Mouse (Mus musculus) heart, postnatal 0 days (tissue): ENCODE results near the gene Cct3.

Experiments used
- CTCF ChIP-seq: IDR thresholded peaks from 2 replicates; pipeline ENCODE4 v1.5.1; 2016; ENCODE audit warnings: antibody characterized with exemption, control low read depth, low read depth
- EP300 ChIP-seq: IDR thresholded peaks from 2 replicates; pipeline ENCODE4 v1.6.1; 2016; ENCODE audit warnings: antibody characterized with exemption, low read depth

DNA sequence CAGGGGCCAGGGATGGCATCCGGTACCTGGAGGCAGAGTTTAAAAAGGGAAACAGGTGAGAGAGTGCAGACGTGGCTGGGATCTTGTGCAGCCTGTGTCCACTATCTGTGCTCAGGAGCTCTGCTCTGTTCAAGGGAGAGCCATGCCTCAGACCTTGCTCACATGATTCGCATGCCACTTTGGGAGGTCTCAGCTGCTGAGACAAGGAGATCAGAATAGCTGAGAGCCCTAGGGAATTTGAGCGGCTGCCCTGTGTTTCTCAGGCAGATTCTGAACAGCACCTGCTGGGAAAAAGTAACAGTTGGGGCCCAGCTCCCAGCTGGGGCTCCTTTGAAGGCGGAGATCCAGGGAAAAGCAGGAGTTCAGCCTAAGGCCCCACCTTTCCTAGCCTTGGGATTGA lies 62.7 kb downstream of the Cct3 start:
- TF ChIP-seq CTCF (no peak), EP300 (no peak)
